Mouse (Mus musculus): ENCODE measurements around the gene Hexa. TPM values are rescaled to one million over a fixed set of nuclear protein-coding genes. Genes with fewer than 3 reads are reported as not detected.
A peak's percentile ranks its signal among the peaks of the same experiment; 100 is the strongest.

The Hexa gene
- polyA plus RNA-seq, 1 experiment from 2014 or later, result 53.3 TPM

GRCm38 (mm10) chr9:59601661-59602060 is 62.3 kb downstream of the Hexa start:
- H3K4me2 ChIP-seq, result no peak overlapping the region
- no peak overlapping the region for H3K4me3 ChIP-seq (ENCODE audit: low read depth, low read length)
- no peak for ATAC-seq (ENCODE audit: low FRiP score)
- no peaks in the 10 kb centered on the region for H3K9me3 ChIP-seq (ENCODE audit: control insufficient read depth, low read length)
- H3K36me3 ChIP-seq (ENCODE audit: control insufficient read depth, insufficient read depth, low read length), result no peaks in the 10 kb centered on the region
- H3K27me3 ChIP-seq (ENCODE audit: control insufficient read depth, insufficient read depth, low read length), result no peaks in the 10 kb centered on the region
- H3K9ac ChIP-seq (ENCODE audit: low read length), result no peak overlapping the region
- peak; percentile 57 for DNase-seq (ENCODE audit: low spot score, missing footprints)
- no peak overlapping the region for H3K27ac ChIP-seq (ENCODE audit: low read depth, low read length)
- H3K4me1 ChIP-seq (ENCODE audit: control insufficient read depth, insufficient read depth, low read length), result no peaks in the 10 kb centered on the region
- 76% methylated on average over 8 of the region's 8 CpGs for WGBS

GRCm38 (mm10) chr9:59605967-59606366 is 66.6 kb downstream of the Hexa start:
- Histone ChIP-seq H3K4me2 (no peak overlapping the region), H3K27me3 (ENCODE audit: control insufficient read depth, insufficient read depth, low read length) (no peaks in the 10 kb centered on the region), H3K36me3 (ENCODE audit: control insufficient read depth, insufficient read depth, low read length) (no peaks in the 10 kb centered on the region), H3K4me1 (ENCODE audit: control insufficient read depth, insufficient read depth, low read length) (no peaks in the 10 kb centered on the region), H3K27ac (ENCODE audit: low read depth, low read length) (no peak overlapping the region), H3K9ac (ENCODE audit: low read length) (no peak overlapping the region), H3K9me3 (ENCODE audit: control insufficient read depth, low read length) (no peaks in the 10 kb centered on the region), H3K4me3 (ENCODE audit: low read depth, low read length) (no peak overlapping the region)
- ATAC-seq (ENCODE audit: low FRiP score) (no peak), DNase-seq (ENCODE audit: low spot score, missing footprints) (peak; percentile 35)
- WGBS, result 57% methylated on average over 6 of the region's 6 CpGs

DNA sequence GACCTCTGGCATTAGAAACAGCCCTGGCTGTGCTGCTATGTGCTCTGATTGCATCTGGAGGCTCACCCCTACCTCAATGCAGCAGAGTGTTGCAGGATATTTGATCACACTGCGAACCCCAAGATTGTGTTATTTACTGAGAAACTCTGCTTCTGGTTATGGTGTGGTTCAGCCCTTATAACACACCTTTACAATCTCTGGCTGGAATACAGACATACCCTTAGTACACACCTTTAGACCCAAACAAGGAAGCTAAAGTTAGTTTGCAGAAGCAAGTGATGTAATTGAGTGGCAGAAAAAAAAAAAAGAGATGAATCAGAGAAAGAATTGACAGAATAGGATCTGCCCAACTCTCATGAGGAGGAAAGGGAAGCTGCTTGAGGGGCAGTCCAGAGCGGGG is 71.6 kb downstream of the Hexa start:
- Histone ChIP-seq H3K36me3 (ENCODE audit: control insufficient read depth, insufficient read depth, low read length) (no peaks in the 10 kb centered on the region), H3K9ac (ENCODE audit: low read length) (no peak overlapping the region), H3K27me3 (ENCODE audit: control insufficient read depth, insufficient read depth, low read length) (no peaks in the 10 kb centered on the region), H3K4me2 (no peak overlapping the region), H3K9me3 (ENCODE audit: control insufficient read depth, low read length) (no peaks in the 10 kb centered on the region), H3K27ac (ENCODE audit: low read depth, low read length) (no peak overlapping the region), H3K4me3 (ENCODE audit: low read depth, low read length) (no peak overlapping the region), H3K4me1 (ENCODE audit: control insufficient read depth, insufficient read depth, low read length) (no peaks in the 10 kb centered on the region)
- ATAC-seq (ENCODE audit: low FRiP score), result no peak
- DNase-seq (ENCODE audit: low spot score, missing footprints), result no peak
- 92% methylated on average over 2 of the region's 2 CpGs for WGBS

Other genes with a start within 250 kb of the Hexa start
- 43.8 and 46.8 TPM in 2 replicates for gene Adpgk, start 248.0 kb upstream of the Hexa start, polyA plus RNA-seq (2014; fragmentation: Nextera tagmentation; extraction: Ambion mirVana)
- gene Bbs4, start 186.0 kb upstream of the Hexa start, polyA plus RNA-seq (2014; fragmentation: Nextera tagmentation; extraction: Ambion mirVana), result 20.9 and 21.1 TPM in 2 replicates
- gene Arih1, start 52.9 kb upstream of the Hexa start, polyA plus RNA-seq (2014; fragmentation: Nextera tagmentation; extraction: Ambion mirVana), result 15.3 and 17.3 TPM in 2 replicates
- 0.19 TPM in 1 of 2 replicates, not detected in the other for gene Tmem202, start 307 bp downstream of the Hexa start, polyA plus RNA-seq (2014; fragmentation: Nextera tagmentation; extraction: Ambion mirVana)
- 8.5 and 8.7 TPM in 2 replicates for gene Celf6, start 38.4 kb downstream of the Hexa start, polyA plus RNA-seq (2014; fragmentation: Nextera tagmentation; extraction: Ambion mirVana)
- 90.8 and 91.7 TPM in 2 replicates for gene Parp6, start 77.7 kb downstream of the Hexa start, polyA plus RNA-seq (2014; fragmentation: Nextera tagmentation; extraction: Ambion mirVana)
- gene Pkm, start 116.8 kb downstream of the Hexa start, polyA plus RNA-seq (2014; fragmentation: Nextera tagmentation; extraction: Ambion mirVana), result 1,888 and 2,059 TPM in 2 replicates
- 0.15 and 0.18 TPM in 2 replicates for gene Gramd2, start 140.6 kb downstream of the Hexa start, polyA plus RNA-seq (2014; fragmentation: Nextera tagmentation; extraction: Ambion mirVana)
- 26.1 and 26.8 TPM in 2 replicates for gene Senp8, start 211.2 kb downstream of the Hexa start, polyA plus RNA-seq (2014; fragmentation: Nextera tagmentation; extraction: Ambion mirVana)
- 17.5 and 20.0 TPM in 2 replicates for gene Myo9a, start 211.4 kb downstream of the Hexa start, polyA plus RNA-seq (2014; fragmentation: Nextera tagmentation; extraction: Ambion mirVana)

Data from midbrain, embryonic 11.5 days (tissue).